Mouse (Mus musculus): Measurements from ENCODE around the gene Zmynd11. TPM values are rescaled to one million over a fixed set of nuclear protein-coding genes. Genes with fewer than 3 reads are reported as not detected.

Gene Zmynd11
- polyA plus RNA-seq, 1 experiment from 2014 or later: 104 TPM

- 93% methylated on average over 8 of the region's 8 CpGs for WGBS
- Histone ChIP-seq H3K36me3 (peaks cover 45% of the 10 kb centered on the region), H3K9me3 (replicated peaks) (no peaks in the 10 kb centered on the region)
Measured at GRCm38 (mm10) chr13:9706720-9707119, 58.4 kb downstream of the Zmynd11 start.

DNA sequence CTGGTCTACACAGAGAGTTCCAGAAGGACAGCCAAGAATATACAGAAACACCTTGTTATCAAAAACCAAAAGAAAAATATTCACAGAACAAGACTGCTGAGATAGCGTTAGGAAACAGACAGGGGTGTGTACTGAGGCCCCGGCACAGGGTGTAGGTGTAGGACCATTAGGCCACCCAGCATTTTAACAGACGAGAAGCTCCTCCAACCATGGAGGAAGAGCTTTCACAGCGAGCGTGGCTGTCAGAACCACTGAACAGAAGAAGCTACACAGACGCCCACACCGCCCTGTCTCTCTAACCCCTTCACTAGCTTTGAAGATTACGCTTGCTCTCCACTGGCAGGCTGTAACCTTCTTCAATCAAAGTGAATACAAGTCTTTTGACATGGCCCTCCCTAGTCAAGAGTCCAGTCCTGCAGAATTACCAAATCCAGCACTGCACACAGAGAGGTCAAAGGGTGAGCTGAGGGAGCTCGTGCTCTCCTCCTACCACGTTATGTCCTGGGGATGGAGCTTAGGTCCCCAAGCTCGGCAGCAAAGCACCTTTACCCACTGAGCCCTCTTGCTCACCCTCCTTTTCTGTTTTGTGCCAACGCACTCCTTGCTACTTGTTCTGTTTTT lies 62.4 kb downstream of the Zmynd11 start:
- Histone ChIP-seq H3K27me3 (ENCODE audit: low read depth, poor library complexity, severe bottlenecking) (no peaks in the 10 kb centered on the region), H3K9me3 (replicated peaks) (no peaks in the 10 kb centered on the region), H3K4me1 (no peaks in the 10 kb centered on the region), H3K27ac (replicated peaks) (no peak overlapping the region), H3K4me3 (no peak overlapping the region), H3K36me3 (peaks cover 40% of the 10 kb centered on the region)
- 77% methylated on average over 12 of the region's 12 CpGs for WGBS
- DNase-seq (ENCODE audit: low spot score): no peak

More at GRCm38 (mm10) chr13:9706720-9707119, 58.4 kb downstream of the Zmynd11 start:
- DNase-seq (ENCODE audit: low spot score): no peak
- Histone ChIP-seq H3K27ac (replicated peaks) (no peak overlapping the region), H3K27me3 (ENCODE audit: low read depth, poor library complexity, severe bottlenecking) (no peaks in the 10 kb centered on the region), H3K4me3 (no peak overlapping the region), H3K4me1 (no peaks in the 10 kb centered on the region)

GRCm38 (mm10) chr13:9697340-9697739 lies 67.8 kb downstream of the Zmynd11 start:
- WGBS: 98% methylated on average over 4 of the region's 4 CpGs
- Histone ChIP-seq H3K9me3 (replicated peaks) (no peaks in the 10 kb centered on the region), H3K4me3 (no peak overlapping the region), H3K4me1 (no peaks in the 10 kb centered on the region), H3K27ac (replicated peaks) (no peak overlapping the region), H3K36me3 (peaks cover 70% of the 10 kb centered on the region), H3K27me3 (ENCODE audit: low read depth, poor library complexity, severe bottlenecking) (no peaks in the 10 kb centered on the region)
- DNase-seq (ENCODE audit: low spot score): no peak

GRCm38 (mm10) chr13:9695809-9696208 lies 69.3 kb downstream of the Zmynd11 start:
- Histone ChIP-seq H3K27ac (replicated peaks) (no peak overlapping the region), H3K4me1 (no peaks in the 10 kb centered on the region), H3K27me3 (ENCODE audit: low read depth, poor library complexity, severe bottlenecking) (no peaks in the 10 kb centered on the region), H3K9me3 (replicated peaks) (no peaks in the 10 kb centered on the region), H3K36me3 (peaks cover 81% of the 10 kb centered on the region), H3K4me3 (no peak overlapping the region)
- no peak for DNase-seq (ENCODE audit: low spot score)

DNA sequence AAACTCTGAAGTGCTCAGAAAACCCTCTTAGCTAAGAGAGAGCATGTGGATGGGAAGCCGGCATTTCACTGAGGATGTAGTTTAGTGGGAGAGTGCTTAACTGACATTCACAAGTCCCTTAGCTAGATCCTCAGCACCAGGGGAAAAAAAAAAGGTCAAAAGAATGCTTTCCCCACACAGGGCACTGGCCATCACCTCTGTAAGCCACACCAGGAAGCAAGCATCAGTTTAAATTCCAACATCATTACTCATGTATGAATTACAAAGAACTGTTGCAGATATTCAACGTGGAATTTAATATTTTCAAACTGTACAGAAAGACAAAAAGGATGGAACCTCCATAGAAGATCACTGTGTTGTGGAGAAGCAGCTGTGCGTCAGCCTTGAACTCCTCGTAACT lies 69.7 kb downstream of the Zmynd11 start:
- H3K9me3 ChIP-seq (replicated peaks): no peaks in the 10 kb centered on the region
- H3K27ac ChIP-seq (replicated peaks): no peak overlapping the region
- DNase-seq (ENCODE audit: low spot score): no peak
- 92% methylated on average over 4 of the region's 4 CpGs for WGBS
- H3K27me3 ChIP-seq (ENCODE audit: low read depth, poor library complexity, severe bottlenecking): no peaks in the 10 kb centered on the region
- H3K4me1 ChIP-seq: no peaks in the 10 kb centered on the region
- no peak overlapping the region for H3K4me3 ChIP-seq
- H3K36me3 ChIP-seq: peaks cover 85% of the 10 kb centered on the region

DNA sequence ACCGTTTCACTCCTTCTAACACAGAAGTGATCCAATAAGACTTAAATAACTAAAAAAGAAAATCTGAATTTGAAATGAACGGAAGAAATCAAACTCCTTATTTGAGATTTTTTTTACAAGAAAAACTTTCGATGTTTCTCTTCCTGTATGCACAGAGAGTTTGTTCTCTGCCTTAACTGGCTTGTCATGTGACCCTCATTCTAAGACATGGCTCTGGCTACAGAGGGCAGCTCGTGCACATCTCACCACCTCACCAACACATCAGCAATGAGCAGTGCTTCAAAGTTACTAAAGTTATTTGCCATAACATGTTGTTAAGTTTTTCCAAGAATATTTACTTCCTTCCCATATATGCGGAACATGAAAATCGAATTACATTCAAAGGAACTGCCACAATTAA lies 70.5 kb downstream of the Zmynd11 start:
- peaks cover 93% of the 10 kb centered on the region for H3K36me3 ChIP-seq
- H3K27ac ChIP-seq (replicated peaks): no peak overlapping the region
- DNase-seq (ENCODE audit: low spot score): no peak
- 95% methylated on average over 6 of the region's 6 CpGs for WGBS
- no peaks in the 10 kb centered on the region for H3K4me1 ChIP-seq
- H3K4me3 ChIP-seq: no peak overlapping the region
- H3K27me3 ChIP-seq (ENCODE audit: low read depth, poor library complexity, severe bottlenecking): no peaks in the 10 kb centered on the region
- H3K9me3 ChIP-seq (replicated peaks): no peaks in the 10 kb centered on the region

DNA sequence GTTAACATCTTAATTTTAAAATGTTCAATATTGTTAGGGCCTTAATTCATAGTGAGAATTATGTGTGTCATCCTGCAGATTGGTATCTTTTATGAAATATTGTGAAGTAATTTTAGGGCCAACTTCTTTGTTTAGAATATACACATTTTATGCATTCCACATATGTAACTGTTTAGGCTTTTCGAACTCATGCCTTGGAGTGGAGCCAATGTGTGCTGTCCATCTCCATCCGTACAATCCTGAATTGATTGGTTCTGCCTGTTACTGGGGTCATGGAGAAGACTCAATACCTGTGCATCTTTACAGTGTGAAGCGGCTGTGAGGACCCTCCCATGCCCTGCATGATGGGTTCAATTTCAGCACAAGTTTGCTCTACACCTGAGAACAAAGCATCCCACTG lies 72.3 kb downstream of the Zmynd11 start:
- Histone ChIP-seq H3K36me3 (peaks cover 100% of the 10 kb centered on the region), H3K9me3 (replicated peaks) (no peaks in the 10 kb centered on the region), H3K27ac (replicated peaks) (no peak overlapping the region), H3K4me3 (no peak overlapping the region), H3K4me1 (no peaks in the 10 kb centered on the region), H3K27me3 (ENCODE audit: low read depth, poor library complexity, severe bottlenecking) (no peaks in the 10 kb centered on the region)
- WGBS: 93% methylated on average over 3 of the region's 3 CpGs
- no peak for DNase-seq (ENCODE audit: low spot score)

GRCm38 (mm10) chr13:9689366-9689765 lies 75.8 kb downstream of the Zmynd11 start:
- Histone ChIP-seq H3K4me3 (no peak overlapping the region), H3K27me3 (ENCODE audit: low read depth, poor library complexity, severe bottlenecking) (no peaks in the 10 kb centered on the region), H3K9me3 (replicated peaks) (no peaks in the 10 kb centered on the region), H3K27ac (replicated peaks) (no peak overlapping the region), H3K36me3 (peaks cover 100% of the 10 kb centered on the region), H3K4me1 (no peaks in the 10 kb centered on the region)
- no peak for DNase-seq (ENCODE audit: low spot score)
- WGBS: 94% methylated on average over 16 of the region's 16 CpGs

DNA sequence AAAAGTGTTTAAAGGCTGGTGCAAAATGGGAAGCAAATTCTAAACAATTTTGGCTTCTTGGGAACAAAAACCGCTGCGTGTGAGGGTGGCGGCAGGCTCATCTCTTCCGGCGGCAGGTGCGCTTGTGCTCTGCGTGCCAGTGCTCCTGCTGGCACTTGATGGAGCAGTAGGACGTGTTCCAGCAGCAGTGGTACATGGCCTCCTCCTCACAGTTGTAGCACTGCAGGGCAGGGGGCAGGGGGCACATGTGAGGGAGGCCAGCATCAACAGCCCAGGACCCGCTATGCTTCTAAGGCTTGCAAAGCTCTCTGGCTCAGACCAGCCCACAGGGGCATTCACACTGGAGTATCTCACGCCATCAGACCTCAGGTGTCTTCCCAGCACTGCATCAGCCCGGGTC lies 78.4 kb downstream of the Zmynd11 start:
- H3K36me3 ChIP-seq: peaks cover 100% of the 10 kb centered on the region
- 93% methylated on average over 11 of the region's 11 CpGs for WGBS
- no peaks in the 10 kb centered on the region for H3K27me3 ChIP-seq (ENCODE audit: low read depth, poor library complexity, severe bottlenecking)
- DNase-seq (ENCODE audit: low spot score): peak; percentile 6
- no peaks in the 10 kb centered on the region for H3K9me3 ChIP-seq (replicated peaks)
- no peak overlapping the region for H3K4me3 ChIP-seq
- H3K4me1 ChIP-seq: no peaks in the 10 kb centered on the region
- no peak overlapping the region for H3K27ac ChIP-seq (replicated peaks)

GRCm38 (mm10) chr13:9686261-9686660 lies 78.9 kb downstream of the Zmynd11 start:
- peak; percentile 1 for DNase-seq (ENCODE audit: low spot score)
- peaks cover 100% of the 10 kb centered on the region for H3K36me3 ChIP-seq
- 98% methylated on average over 7 of the region's 7 CpGs for WGBS
- H3K4me3 ChIP-seq: no peak overlapping the region
- H3K9me3 ChIP-seq (replicated peaks): no peaks in the 10 kb centered on the region
- H3K27ac ChIP-seq (replicated peaks): no peak overlapping the region
- no peaks in the 10 kb centered on the region for H3K27me3 ChIP-seq (ENCODE audit: low read depth, poor library complexity, severe bottlenecking)
- no peaks in the 10 kb centered on the region for H3K4me1 ChIP-seq

DNA sequence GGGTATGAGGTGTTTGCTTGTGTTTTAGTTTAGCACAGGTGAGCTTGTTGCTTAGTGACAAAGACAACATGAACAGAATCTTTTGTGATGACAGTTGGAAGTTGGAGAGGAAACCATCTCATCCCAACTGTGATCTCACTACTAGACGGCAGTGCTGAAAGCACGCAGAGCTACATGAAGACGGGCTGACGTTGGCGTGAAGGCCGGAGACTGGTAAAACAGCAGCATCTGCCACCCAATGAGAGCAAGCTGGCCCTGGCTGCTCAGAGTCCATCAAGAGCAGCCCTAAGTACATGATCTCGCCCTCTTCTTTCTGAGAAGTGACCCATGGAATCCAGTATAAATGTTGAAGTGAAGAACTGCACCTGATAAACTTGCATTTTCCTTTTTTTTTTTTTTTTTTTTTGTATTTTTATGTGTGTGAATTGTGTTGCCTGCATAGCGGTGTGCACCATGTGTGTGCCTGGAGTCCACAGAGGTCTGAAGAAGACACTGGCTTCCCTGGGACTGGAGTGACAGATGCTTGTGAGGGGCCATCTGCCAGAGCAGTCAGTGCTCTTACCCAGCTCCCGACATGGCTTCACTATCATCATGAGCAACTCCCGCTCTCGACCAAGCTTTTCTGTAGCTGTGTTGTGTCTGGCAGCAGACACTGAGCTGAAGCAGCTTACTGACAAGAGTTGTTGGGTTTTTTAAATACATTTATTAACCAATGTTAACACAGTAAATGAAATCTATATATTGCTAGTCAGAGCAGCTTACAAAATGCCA lies 80.8 kb downstream of the Zmynd11 start:
- H3K27me3 ChIP-seq (ENCODE audit: low read depth, poor library complexity, severe bottlenecking): no peaks in the 10 kb centered on the region
- WGBS: 96% methylated on average over 11 of the region's 11 CpGs
- H3K4me1 ChIP-seq: no peaks in the 10 kb centered on the region
- no peak overlapping the region for H3K27ac ChIP-seq (replicated peaks)
- peak; percentile 9 for DNase-seq (ENCODE audit: low spot score)
- H3K9me3 ChIP-seq (replicated peaks): no peaks in the 10 kb centered on the region
- no peak overlapping the region for H3K4me3 ChIP-seq
- H3K36me3 ChIP-seq: peaks cover 82% of the 10 kb centered on the region

GRCm38 (mm10) chr13:9683280-9683679 lies 81.8 kb downstream of the Zmynd11 start:
- peaks cover 71% of the 10 kb centered on the region for H3K36me3 ChIP-seq
- H3K27ac ChIP-seq (replicated peaks): no peak overlapping the region
- peak; percentile 10 for DNase-seq (ENCODE audit: low spot score)
- H3K27me3 ChIP-seq (ENCODE audit: low read depth, poor library complexity, severe bottlenecking): no peaks in the 10 kb centered on the region
- no peak overlapping the region for H3K4me3 ChIP-seq
- 91% methylated on average over 4 of the region's 4 CpGs for WGBS
- H3K9me3 ChIP-seq (replicated peaks): no peaks in the 10 kb centered on the region
- no peaks in the 10 kb centered on the region for H3K4me1 ChIP-seq

DNA sequence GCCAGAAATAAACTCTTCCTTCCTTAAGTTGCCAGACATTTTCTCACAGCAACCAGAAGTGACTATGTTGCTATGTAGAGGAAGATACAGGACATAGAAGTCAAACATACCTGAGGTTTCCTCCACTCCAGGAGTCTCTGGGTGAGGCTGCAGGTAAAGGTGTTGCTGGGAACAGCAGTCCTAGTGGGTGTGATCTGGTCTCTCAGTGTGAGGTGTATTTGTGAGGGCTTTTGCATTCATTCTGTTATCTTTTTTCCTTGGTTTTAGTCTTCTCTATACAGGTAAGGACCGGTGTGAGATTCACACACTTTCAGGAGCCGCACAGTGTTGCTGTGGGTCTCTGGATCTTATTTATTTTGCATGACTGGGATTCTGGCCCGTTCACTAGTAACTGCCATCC lies 83.6 kb downstream of the Zmynd11 start:
- DNase-seq (ENCODE audit: low spot score): peak; percentile 5
- WGBS: 92% methylated on average over 3 of the region's 3 CpGs
- Histone ChIP-seq H3K27ac (replicated peaks) (no peak overlapping the region), H3K4me1 (no peaks in the 10 kb centered on the region), H3K4me3 (no peak overlapping the region), H3K9me3 (replicated peaks) (peaks cover 11% of the 10 kb centered on the region), H3K36me3 (peaks cover 53% of the 10 kb centered on the region), H3K27me3 (ENCODE audit: low read depth, poor library complexity, severe bottlenecking) (no peaks in the 10 kb centered on the region)

Data from midbrain, embryonic 10.5 days (tissue).